Mouse (Mus musculus) limb, embryonic 11.5 days (tissue): ENCODE measurements at regions not wholly inside any gene's neighbourhood (a gene's known extent, or its start where the extent isn't known, plus 50 kb on each side); places are given as distances from the start of the nearest gene placed in this dataset.

Source experiments
- ATAC-seq: fragments of 200-750 bp; cut with Nextera tagmentation; 2 replicates; pipeline ENCODE4 v1.8.0; 2017; ENCODE audit warnings: low read depth; ENCODE audit not compliant: insufficient number of reproducible peaks, low FRiP score, low TSS enrichment
- DNase-seq: peaks from one replicate; pipeline ENCODE4 v3.0.0-alpha.2; 2015; ENCODE audit warnings: low spot score
- H3K27ac ChIP-seq: fragments of 300-500 bp; sonication (generic); replicated peaks from 2 replicates; pipeline ENCODE4 v1.5.1; 2014; ENCODE audit warnings: low read depth, mild to moderate bottlenecking, low read length
- H3K27me3 ChIP-seq: fragments of 300-500 bp; sonication (generic); 2 replicates; pipeline ENCODE4 v1.6.1; 2014; ENCODE audit warnings: mild to moderate bottlenecking, low read length, mixed read lengths; ENCODE audit not compliant: control insufficient read depth, insufficient read depth
- H3K36me3 ChIP-seq: fragments of 300-500 bp; sonication (generic); 2 replicates; pipeline ENCODE4 v1.6.1; 2014; ENCODE audit warnings: mild to moderate bottlenecking, low read length, moderate library complexity, mixed read lengths; ENCODE audit not compliant: control insufficient read depth, insufficient read depth
- H3K4me1 ChIP-seq: fragments of 300-500 bp; sonication (generic); 2 replicates; pipeline ENCODE4 v1.6.1; 2014; ENCODE audit warnings: low read length, mixed read lengths; ENCODE audit not compliant: control insufficient read depth, insufficient read depth
- H3K4me2 ChIP-seq: fragments of 300-500 bp; sonication (generic); 2 replicates; pipeline ENCODE4 v1.6.1; 2014; ENCODE audit warnings: low read depth, mild to moderate bottlenecking, moderate library complexity; ENCODE audit not compliant: severe bottlenecking
- H3K4me3 ChIP-seq: fragments of 300-500 bp; sonication (generic); 2 replicates; pipeline ENCODE4 v1.5.1; 2014; ENCODE audit warnings: low read depth, low read length
- H3K9ac ChIP-seq: fragments of 300-500 bp; sonication (generic); 2 replicates; pipeline ENCODE4 v1.6.1; 2014; ENCODE audit warnings: mild to moderate bottlenecking, low read length
- H3K9me3 ChIP-seq: fragments of 300-500 bp; sonication (generic); 2 replicates; pipeline ENCODE4 v1.6.1; 2016; ENCODE audit warnings: low read length; ENCODE audit not compliant: control insufficient read depth
- WGBS: fragments of 180-500 bp; shearing (Covaris S2); extraction: QIAGEN DNeasy Blood & Tissue Kit; methylation state at CpG from one replicate; pipeline ENCODE4 v1.1.7; 2014; 5-methylcytosine and 5-hydroxymethylcytosine counted together

DNA sequence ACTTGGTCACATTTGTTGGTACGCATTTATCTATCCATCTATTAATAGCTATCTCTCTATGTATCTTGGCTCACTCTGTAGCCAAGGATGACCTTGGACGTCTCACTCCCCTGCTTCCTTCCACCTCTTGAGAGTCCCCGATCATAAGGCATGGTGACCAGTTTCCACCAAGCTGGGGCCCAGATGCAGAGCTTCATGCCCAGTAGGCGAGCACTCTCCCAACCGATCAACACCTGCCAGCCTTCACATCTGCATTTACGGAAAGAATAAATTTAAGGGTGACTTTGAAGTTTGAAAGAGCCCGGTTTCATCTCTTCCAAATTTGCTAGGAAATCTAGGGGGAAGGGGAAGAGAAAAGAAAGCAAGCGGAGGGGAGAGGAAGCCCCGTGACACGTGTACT, 66.0 kb upstream of the Arhgap29 start:
- Histone ChIP-seq H3K4me2 (no peak overlapping the region; the same call in 1 of the 2 replicates), H3K4me1 (peaks cover 6% of the 10 kb centered on the region; the same call in 1 of the 2 replicates), H3K27ac (no peak overlapping the region), H3K9ac (no peak overlapping the region), H3K27me3 (no peaks in the 10 kb centered on the region), H3K9me3 (no peaks in the 10 kb centered on the region), H3K4me3 (no peak overlapping the region), H3K36me3 (no peaks in the 10 kb centered on the region)
- DNase-seq (no peak), ATAC-seq (no peak)
- 37% methylated on average over 10 of the region's 10 CpGs for WGBS

DNA sequence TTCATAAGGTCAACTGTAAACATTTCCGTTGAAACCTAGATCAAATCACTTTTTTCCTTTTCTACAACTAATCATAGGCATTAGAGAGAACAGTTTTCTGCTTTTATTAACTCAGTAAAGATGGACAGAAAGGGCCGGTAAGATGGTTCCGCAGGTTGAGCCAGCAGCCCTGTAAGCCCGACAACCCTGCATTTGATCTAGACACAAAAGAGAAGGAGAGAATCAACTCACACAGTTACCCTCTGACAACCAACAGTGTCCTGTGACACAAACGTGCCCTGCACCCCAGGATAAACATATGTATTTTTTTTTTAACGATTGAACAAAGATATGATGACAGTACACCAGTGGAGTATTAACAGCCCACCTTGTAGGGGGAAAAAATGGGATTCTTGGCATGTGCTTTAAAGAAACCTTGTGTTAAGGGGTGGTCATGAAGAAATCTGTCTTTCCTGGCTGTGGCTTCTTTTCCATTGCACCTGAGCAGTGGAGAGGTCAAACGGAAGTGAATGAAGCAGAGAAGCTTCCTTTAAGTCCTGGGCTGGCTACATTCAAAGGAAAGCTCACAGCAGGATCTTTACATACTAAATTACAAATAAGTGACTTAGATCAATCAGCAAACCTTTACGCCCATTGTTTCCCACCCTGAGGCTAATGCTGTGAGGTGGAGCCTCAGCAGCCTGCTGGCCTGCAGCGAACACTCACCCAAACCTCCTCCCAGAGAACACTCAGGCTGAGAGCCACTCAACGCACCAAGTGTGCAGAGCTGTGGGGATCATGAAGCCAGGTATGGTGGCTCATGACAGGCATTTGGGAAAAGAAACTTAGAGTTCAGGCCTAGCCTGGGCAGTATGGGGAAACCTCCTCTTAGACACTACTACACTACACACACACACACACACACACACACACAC, 66.8 kb upstream of the Arhgap29 start:
- H3K27me3 ChIP-seq = no peaks in the 10 kb centered on the region

DNA sequence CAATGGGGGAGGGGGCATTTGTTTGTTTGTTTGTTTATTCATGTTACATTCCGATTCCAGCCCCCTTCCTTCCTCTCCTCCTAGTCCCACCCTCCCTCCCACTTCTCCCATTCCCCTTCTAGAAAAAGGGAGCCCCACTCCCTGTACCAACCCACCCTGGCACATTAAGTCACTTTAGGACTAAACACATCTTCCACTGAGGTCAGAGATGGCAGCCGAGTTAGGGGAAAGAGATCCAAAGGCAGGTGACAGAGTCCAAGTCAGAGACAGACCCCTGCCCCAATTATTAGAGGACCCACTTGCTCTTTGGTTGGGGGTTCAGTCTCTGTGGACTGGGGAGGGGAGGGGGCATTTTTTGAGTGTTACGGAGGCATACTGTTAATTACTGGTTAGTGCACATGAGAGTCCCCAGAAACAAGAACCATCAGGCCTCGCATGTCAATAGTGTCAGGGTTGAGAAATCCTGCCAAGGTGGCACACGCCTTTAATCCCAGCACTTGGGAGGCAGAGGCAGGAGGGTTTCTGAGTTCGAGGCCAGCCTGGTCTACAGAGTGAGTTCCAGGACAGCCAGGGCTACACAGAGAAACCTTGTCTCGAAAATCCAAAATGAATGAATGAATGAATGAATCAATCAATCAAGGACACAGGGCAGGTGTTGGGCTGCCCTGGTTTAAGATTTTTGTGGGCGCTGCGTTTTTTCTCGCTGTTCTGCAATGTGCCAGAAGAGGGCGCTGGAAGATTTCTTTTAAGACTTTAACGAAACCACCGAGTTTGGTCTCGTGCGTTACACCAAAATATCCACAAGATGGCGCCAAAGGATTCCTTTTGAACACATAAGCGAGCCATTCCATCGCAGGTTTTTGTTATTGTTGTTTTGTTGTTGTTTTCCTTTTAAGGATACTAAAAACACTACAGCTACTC, 67.8 kb upstream of the Arhgap29 start:
- Histone ChIP-seq H3K36me3 (no peaks in the 10 kb centered on the region), H3K27me3 (no peaks in the 10 kb centered on the region), H3K9me3 (no peaks in the 10 kb centered on the region), H3K4me3 (no peak overlapping the region), H3K4me2 (no peak overlapping the region), H3K4me1 (peaks cover 6% of the 10 kb centered on the region; the same call in 1 of the 2 replicates), H3K9ac (no peak overlapping the region), H3K27ac (no peak overlapping the region)
- ATAC-seq (peak; percentile 68), DNase-seq (peak; percentile 93)
- WGBS = 20% methylated on average over 18 of the region's 18 CpGs

More for the DNA sequence above, 66.8 kb upstream of the Arhgap29 start:
- Histone ChIP-seq H3K9ac (no peak overlapping the region), H3K4me2 (no peak overlapping the region), H3K9me3 (no peaks in the 10 kb centered on the region), H3K36me3 (no peaks in the 10 kb centered on the region), H3K27ac (no peak overlapping the region), H3K4me1 (peaks cover 6% of the 10 kb centered on the region; the same call in 1 of the 2 replicates), H3K4me3 (no peak overlapping the region)
- 19% methylated on average over 10 of the region's 10 CpGs for WGBS
- ATAC-seq (no peak), DNase-seq (no peak)

DNA sequence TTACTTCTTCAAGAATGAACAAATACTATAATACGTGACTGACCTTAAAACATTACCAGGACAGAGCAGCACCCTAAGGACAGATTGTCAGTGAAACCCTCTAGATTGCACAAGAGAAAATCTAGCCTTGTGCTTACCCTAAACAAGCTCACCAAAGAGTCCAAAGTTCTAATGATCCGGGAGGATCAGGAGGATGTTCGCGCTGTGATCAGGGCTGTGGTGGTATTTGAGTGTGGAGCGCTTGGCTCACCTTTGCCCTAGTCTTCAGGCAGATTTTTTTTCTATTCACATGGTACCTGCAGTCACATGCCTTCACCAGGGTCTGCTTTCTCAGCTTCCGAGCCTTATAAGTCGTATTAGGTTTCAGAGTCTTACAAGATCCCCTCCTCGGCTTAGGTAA, 65.3 kb upstream of the Abcd3 start:
- ATAC-seq (no peak), DNase-seq (no peak)
- 80% methylated on average over 8 of the region's 8 CpGs for WGBS
- H3K9me3 ChIP-seq = no peaks in the 10 kb centered on the region
- H3K36me3 ChIP-seq = no peaks in the 10 kb centered on the region
- no peaks in the 10 kb centered on the region for H3K27me3 ChIP-seq
- no peak overlapping the region for H3K27ac ChIP-seq
- H3K4me1 ChIP-seq = peaks cover 2% of the 10 kb centered on the region; the same call in 1 of the 2 replicates
- no peak overlapping the region for H3K9ac ChIP-seq
- no peak overlapping the region for H3K4me3 ChIP-seq
- no peak overlapping the region for H3K4me2 ChIP-seq

DNA sequence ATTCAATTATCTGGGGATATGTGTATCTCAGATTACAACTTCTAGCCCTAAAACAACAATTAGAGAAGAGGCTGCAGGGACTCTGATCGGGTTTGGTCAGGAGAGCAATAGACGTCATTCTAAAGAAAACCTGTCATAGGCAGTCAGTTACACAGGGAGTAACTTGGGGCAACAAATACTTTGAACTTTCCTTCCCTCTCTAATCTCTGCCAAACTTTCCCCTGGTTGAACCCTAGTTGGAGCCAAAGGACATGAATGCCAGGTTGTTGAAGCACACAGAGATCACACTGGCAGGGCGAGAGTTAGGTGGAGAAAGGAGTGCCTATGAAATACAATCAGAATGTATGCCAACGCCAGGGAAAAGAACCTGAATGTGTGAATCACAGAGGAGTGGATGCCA, 60.0 kb upstream of the Abcd3 start:
- no peaks in the 10 kb centered on the region for H3K9me3 ChIP-seq
- H3K4me3 ChIP-seq = no peak overlapping the region
- H3K27ac ChIP-seq = no peak overlapping the region
- H3K27me3 ChIP-seq = no peaks in the 10 kb centered on the region
- H3K4me1 ChIP-seq = no peaks in the 10 kb centered on the region
- no peak overlapping the region for H3K4me2 ChIP-seq
- WGBS = 78% methylated on average over 4 of the region's 4 CpGs
- no peak for DNase-seq
- H3K9ac ChIP-seq = no peak overlapping the region
- no peak for ATAC-seq
- H3K36me3 ChIP-seq = no peaks in the 10 kb centered on the region

DNA sequence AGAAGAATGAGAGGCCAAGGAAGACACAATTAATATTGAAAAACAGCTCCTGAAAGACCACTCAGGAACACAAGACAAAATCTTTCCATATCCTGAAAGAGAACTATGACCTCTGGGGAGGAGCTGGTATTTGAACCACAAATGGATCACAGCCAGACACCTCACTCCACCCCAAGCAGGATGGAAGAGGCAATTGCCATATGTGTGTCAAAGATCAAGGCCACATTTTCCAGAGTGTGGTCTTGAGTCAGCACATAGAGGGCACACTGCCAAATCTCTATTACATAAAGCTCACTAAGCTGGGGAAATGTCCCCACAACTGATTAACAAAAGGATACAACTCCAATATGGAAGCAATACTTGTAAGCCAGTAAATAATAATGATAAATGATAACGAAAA, 59.5 kb upstream of the Abcd3 start:
- no peak overlapping the region for H3K9ac ChIP-seq
- WGBS = 92% methylated on average over 1 of the region's 1 CpGs
- DNase-seq (no peak), ATAC-seq (no peak)
- no peak overlapping the region for H3K27ac ChIP-seq
- no peaks in the 10 kb centered on the region for H3K27me3 ChIP-seq
- H3K4me3 ChIP-seq = no peak overlapping the region
- H3K4me1 ChIP-seq = no peaks in the 10 kb centered on the region
- no peaks in the 10 kb centered on the region for H3K36me3 ChIP-seq
- no peaks in the 10 kb centered on the region for H3K9me3 ChIP-seq
- H3K4me2 ChIP-seq = no peak overlapping the region

DNA sequence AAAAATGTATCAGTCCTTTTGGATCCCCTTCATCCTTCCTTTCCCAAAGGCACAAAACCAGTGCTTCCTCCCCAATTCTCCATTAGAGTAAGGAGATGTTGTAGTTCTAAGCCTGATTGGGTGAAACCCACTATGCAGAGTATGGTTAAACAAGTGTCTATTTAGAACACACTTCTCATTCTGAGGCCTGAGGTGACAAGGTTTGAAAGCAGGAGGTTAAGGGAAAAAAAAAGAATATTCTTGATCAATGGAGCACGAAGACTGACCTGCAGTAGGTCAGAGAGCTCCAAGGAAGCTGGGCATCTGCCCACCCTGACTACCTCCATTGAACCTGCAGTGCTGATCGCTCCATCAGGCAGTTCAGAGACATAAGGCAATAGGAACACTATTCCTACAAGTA, 58.5 kb upstream of the Abcd3 start:
- no peak overlapping the region for H3K9ac ChIP-seq
- H3K36me3 ChIP-seq = no peaks in the 10 kb centered on the region
- H3K9me3 ChIP-seq = no peaks in the 10 kb centered on the region
- H3K27me3 ChIP-seq = no peaks in the 10 kb centered on the region
- 82% methylated on average over 2 of the region's 2 CpGs for WGBS
- H3K27ac ChIP-seq = no peak overlapping the region
- DNase-seq (no peak), ATAC-seq (no peak)
- H3K4me2 ChIP-seq = no peak overlapping the region
- H3K4me1 ChIP-seq = no peaks in the 10 kb centered on the region
- no peak overlapping the region for H3K4me3 ChIP-seq

DNA sequence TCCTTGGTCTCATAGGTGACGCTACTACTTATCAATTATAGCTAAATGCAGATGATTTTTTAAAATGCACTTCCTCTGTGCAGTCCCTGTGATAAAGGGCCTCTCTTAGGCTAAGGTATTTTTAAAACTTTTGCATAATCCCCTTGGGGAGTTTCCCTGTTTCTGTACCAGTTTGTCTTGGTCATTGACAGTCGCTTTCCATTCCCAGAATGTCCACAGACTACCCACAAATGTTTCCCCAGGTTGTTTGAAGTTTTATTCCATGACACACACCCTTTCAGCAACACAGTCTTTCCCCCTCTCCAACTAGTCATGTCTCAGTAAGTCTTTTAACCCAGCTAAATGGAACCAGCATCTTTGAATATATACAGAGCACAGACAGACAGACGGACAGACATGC, 57.6 kb upstream of the Abcd3 start:
- H3K36me3 ChIP-seq = no peaks in the 10 kb centered on the region
- H3K9ac ChIP-seq = no peak overlapping the region
- 94% methylated on average over 3 of the region's 3 CpGs for WGBS
- H3K9me3 ChIP-seq = no peaks in the 10 kb centered on the region
- no peak overlapping the region for H3K4me3 ChIP-seq
- no peaks in the 10 kb centered on the region for H3K4me1 ChIP-seq
- no peak overlapping the region for H3K4me2 ChIP-seq
- no peaks in the 10 kb centered on the region for H3K27me3 ChIP-seq
- H3K27ac ChIP-seq = no peak overlapping the region
- DNase-seq (no peak), ATAC-seq (no peak)
